Mouse (Mus musculus) stomach, embryonic 16.5 days (tissue): ENCODE results near the gene Dgki. TPM values are rescaled to one million over a fixed set of nuclear protein-coding genes. Genes with fewer than 3 reads are reported as not detected.

Experiments
- ATAC-seq: fragments of 200-750 bp; cut with Nextera tagmentation; 2 replicates; pipeline ENCODE4 v1.8.0; 2017; ENCODE audit warnings: moderate number of reproducible peaks, moderate TSS enrichment; ENCODE audit not compliant: insufficient read depth, low FRiP score
- H3K27ac ChIP-seq: fragments of 300-500 bp; sonication (generic); 2 replicates; pipeline ENCODE4 v1.5.1; 2014; ENCODE audit warnings: low read length
- H3K27me3 ChIP-seq: fragments of 300-500 bp; sonication (generic); 2 replicates; pipeline ENCODE4 v1.6.1; 2014; ENCODE audit warnings: low read length, control low read depth, mixed read lengths; ENCODE audit not compliant: control insufficient read depth, insufficient read depth
- H3K36me3 ChIP-seq: fragments of 300-500 bp; sonication (generic); 2 replicates; pipeline ENCODE4 v1.6.1; 2014; ENCODE audit warnings: low read length; ENCODE audit not compliant: control insufficient read depth, insufficient read depth
- H3K4me1 ChIP-seq: fragments of 300-500 bp; sonication (generic); 2 replicates; pipeline ENCODE4 v1.6.1; 2014; ENCODE audit warnings: low read length, control low read depth, mixed read lengths; ENCODE audit not compliant: control insufficient read depth, insufficient read depth
- H3K4me2 ChIP-seq: fragments of 300-500 bp; sonication (generic); 2 replicates; pipeline ENCODE4 v1.6.1; 2014; ENCODE audit warnings: low read depth, low read length, mixed read lengths
- H3K4me3 ChIP-seq: fragments of 300-500 bp; sonication (generic); replicated peaks from 2 replicates; pipeline ENCODE4 v1.5.1; 2014; ENCODE audit warnings: mild to moderate bottlenecking, low read length
- H3K9ac ChIP-seq: fragments of 300-500 bp; sonication (generic); 2 replicates; pipeline ENCODE4 v1.6.1; 2014; ENCODE audit warnings: low read length
- H3K9me3 ChIP-seq: fragments of 300-500 bp; sonication (generic); replicated peaks from 2 replicates; pipeline ENCODE4 v1.6.1; 2016; ENCODE audit warnings: low read length, control low read depth; ENCODE audit not compliant: control insufficient read depth
- WGBS: fragments of 180-500 bp; shearing (Covaris S2); extraction: QIAGEN DNeasy Blood & Tissue Kit; methylation state at CpG from one replicate; pipeline ENCODE4 v1.1.7; 2014; 5-methylcytosine and 5-hydroxymethylcytosine counted together
- polyA plus RNA-seq: library from polyadenylated mRNA; unstranded; fragments of >200 nt; fragmentation: Nextera tagmentation; extraction: Ambion mirVana; gene quantifications from 2 replicates; pipeline ENCODE4 v1.2.1, GENCODE M21; 2015

Dgki gene
- polyA plus RNA-seq, 1 experiment from 2014 or later: 0.94 TPM

- Histone ChIP-seq H3K27ac (no peak overlapping the region), H3K9ac (no peak overlapping the region), H3K4me3 (no peak overlapping the region), H3K4me2 (no peak overlapping the region), H3K9me3 (no peaks in the 10 kb centered on the region), H3K27me3 (no peaks in the 10 kb centered on the region), H3K36me3 (no peaks in the 10 kb centered on the region), H3K4me1 (no peaks in the 10 kb centered on the region)
- ATAC-seq: no peak
- 85% methylated on average over 3 of the region's 3 CpGs for WGBS
These were observed 441.5 kb downstream of the Dgki start for GRCm38 (mm10) chr6:36858258-36859041.

- Histone ChIP-seq H3K4me3 (no peak overlapping the region), H3K9me3 (no peaks in the 10 kb centered on the region), H3K27me3 (no peaks in the 10 kb centered on the region), H3K36me3 (no peaks in the 10 kb centered on the region), H3K4me2 (no peak overlapping the region), H3K9ac (no peak overlapping the region), H3K4me1 (no peaks in the 10 kb centered on the region), H3K27ac (no peak overlapping the region)
- 59% methylated on average over 6 of the region's 6 CpGs for WGBS
- ATAC-seq: no peak
These were observed 442.2 kb downstream of the Dgki start for GRCm38 (mm10) chr6:36857627-36858257.

- Histone ChIP-seq H3K27ac (no peak overlapping the region), H3K27me3 (no peaks in the 10 kb centered on the region), H3K36me3 (no peaks in the 10 kb centered on the region), H3K9me3 (no peaks in the 10 kb centered on the region), H3K9ac (no peak overlapping the region), H3K4me1 (no peaks in the 10 kb centered on the region), H3K4me3 (no peak overlapping the region), H3K4me2 (no peak overlapping the region)
- ATAC-seq: peak; percentile 53; the same call in 1 of the 2 replicates
- WGBS: 56% methylated on average over 7 of the region's 7 CpGs
These were observed 449.4 kb downstream of the Dgki start for GRCm38 (mm10) chr6:36850422-36851129.

GRCm38 (mm10) chr6:36845288-36845687 lies 454.7 kb downstream of the Dgki start:
- Histone ChIP-seq H3K4me3 (no peak overlapping the region), H3K9me3 (no peaks in the 10 kb centered on the region), H3K4me1 (peaks cover 6% of the 10 kb centered on the region), H3K4me2 (no peak overlapping the region), H3K27ac (no peak overlapping the region), H3K27me3 (no peaks in the 10 kb centered on the region), H3K36me3 (no peaks in the 10 kb centered on the region), H3K9ac (no peak overlapping the region)
- 62% methylated on average over 1 of the region's 1 CpGs for WGBS
- no peak for ATAC-seq

DNA sequence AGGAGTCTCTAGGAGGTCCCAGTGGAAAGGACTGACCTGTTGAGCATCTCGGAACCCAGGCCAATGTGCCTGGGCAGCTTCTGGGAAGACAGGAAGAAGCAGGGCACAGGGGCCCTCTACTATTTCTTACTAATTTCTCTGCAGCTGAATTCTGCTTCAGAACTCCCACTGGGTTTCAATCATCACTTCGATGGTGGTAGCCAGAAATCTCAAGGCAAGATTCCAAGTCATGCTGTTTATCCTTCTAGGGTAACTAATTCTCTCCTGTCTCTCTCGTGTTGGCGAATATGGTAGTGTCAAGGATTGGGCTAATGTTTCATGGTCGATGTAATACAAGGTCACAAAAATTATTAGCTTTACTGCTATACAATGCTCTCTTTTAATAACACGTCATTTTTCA lies 455.7 kb downstream of the Dgki start:
- no peaks in the 10 kb centered on the region for H3K9me3 ChIP-seq
- H3K4me3 ChIP-seq: no peak overlapping the region
- peaks cover 6% of the 10 kb centered on the region for H3K4me1 ChIP-seq
- H3K9ac ChIP-seq: no peak overlapping the region
- H3K27me3 ChIP-seq: no peaks in the 10 kb centered on the region
- WGBS: 59% methylated on average over 6 of the region's 6 CpGs
- no peaks in the 10 kb centered on the region for H3K36me3 ChIP-seq
- no peak overlapping the region for H3K4me2 ChIP-seq
- H3K27ac ChIP-seq: no peak overlapping the region
- no peak for ATAC-seq

GRCm38 (mm10) chr6:36843031-36843488 lies 456.9 kb downstream of the Dgki start:
- Histone ChIP-seq H3K27me3 (no peaks in the 10 kb centered on the region), H3K4me2 (no peak overlapping the region), H3K27ac (peak overlapping the region; percentile 42), H3K36me3 (no peaks in the 10 kb centered on the region), H3K9me3 (no peaks in the 10 kb centered on the region), H3K4me1 (peaks cover 6% of the 10 kb centered on the region), H3K4me3 (no peak overlapping the region), H3K9ac (no peak overlapping the region)
- 81% methylated on average over 3 of the region's 3 CpGs for WGBS
- no peak for ATAC-seq

DNA sequence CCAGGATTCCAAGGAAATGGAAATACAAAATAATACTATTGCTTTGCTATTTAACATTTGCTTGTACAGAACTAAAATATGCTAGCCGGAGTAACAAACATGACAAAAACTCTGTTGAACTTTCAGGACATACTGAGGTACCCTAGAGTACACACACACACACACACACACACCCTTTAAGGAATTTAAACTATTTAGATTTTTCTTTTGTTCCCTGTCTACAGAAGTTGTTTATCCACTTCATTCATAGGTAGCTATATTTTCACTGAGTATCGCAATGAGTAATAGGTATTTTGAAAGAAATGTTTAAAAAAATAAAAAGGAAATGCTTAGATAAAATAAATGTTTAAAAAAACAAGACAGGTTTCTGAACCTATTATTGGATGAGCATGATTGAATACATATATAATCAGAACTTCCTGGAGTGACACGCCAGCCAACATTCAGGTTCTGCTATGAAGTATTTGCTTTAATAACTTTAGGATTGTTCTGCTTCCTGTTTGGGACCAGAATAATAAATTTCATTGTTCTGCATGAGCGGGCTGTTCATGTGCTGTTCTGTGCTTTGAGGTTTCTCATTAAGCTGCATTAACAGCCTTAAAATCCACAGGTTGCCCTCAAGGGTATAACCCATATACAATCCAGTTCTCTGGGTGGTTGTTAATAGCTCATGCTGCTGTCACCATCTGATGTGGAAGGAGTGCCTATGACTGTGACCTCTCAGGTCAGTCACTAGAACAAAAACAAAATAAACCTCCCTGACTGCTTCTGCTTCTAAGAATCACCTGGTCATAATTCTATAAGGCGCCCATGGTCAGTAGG lies 457.7 kb downstream of the Dgki start:
- 57% methylated on average over 5 of the region's 5 CpGs for WGBS
- peak overlapping the region; percentile 42 for H3K27ac ChIP-seq
- ATAC-seq: no peak

GRCm38 (mm10) chr6:36841701-36842100 lies 458.3 kb downstream of the Dgki start:
- peaks cover 6% of the 10 kb centered on the region for H3K4me1 ChIP-seq
- H3K9me3 ChIP-seq: no peaks in the 10 kb centered on the region
- H3K4me3 ChIP-seq: no peak overlapping the region
- no peak for ATAC-seq
- WGBS: 44% methylated on average over 3 of the region's 3 CpGs
- no peak overlapping the region for H3K27ac ChIP-seq
- H3K27me3 ChIP-seq: no peaks in the 10 kb centered on the region
- no peak overlapping the region for H3K9ac ChIP-seq
- H3K4me2 ChIP-seq: no peak overlapping the region
- H3K36me3 ChIP-seq: no peaks in the 10 kb centered on the region

More for the DNA sequence above, 457.7 kb downstream of the Dgki start:
- no peak overlapping the region for H3K4me3 ChIP-seq
- H3K4me2 ChIP-seq: no peak overlapping the region
- no peaks in the 10 kb centered on the region for H3K9me3 ChIP-seq
- H3K27me3 ChIP-seq: no peaks in the 10 kb centered on the region
- no peaks in the 10 kb centered on the region for H3K36me3 ChIP-seq
- peaks cover 6% of the 10 kb centered on the region for H3K4me1 ChIP-seq
- no peak overlapping the region for H3K9ac ChIP-seq
